Mouse (Mus musculus) midbrain, postnatal 0 days (tissue): ENCODE data around the gene Efhd1. TPM values are rescaled to one million over a fixed set of nuclear protein-coding genes. Genes with fewer than 3 reads are reported as not detected.
A peak's percentile ranks its signal among the peaks of the same experiment; 100 is the strongest.

Experiments
- ATAC-seq: fragments of 200-750 bp; cut with Nextera tagmentation; 2 replicates; pipeline ENCODE4 v1.8.0; 2017; ENCODE audit warnings: moderate number of reproducible peaks, mild to moderate bottlenecking, moderate TSS enrichment, moderate library complexity; ENCODE audit not compliant: low FRiP score
- DNase-seq: peaks from one replicate; pipeline ENCODE4 v3.0.0-alpha.2; 2015; ENCODE audit warnings: low spot score
- H3K27ac ChIP-seq: fragments of 300-500 bp; sonication (generic); 2 replicates; pipeline ENCODE4 v1.5.1; 2014; ENCODE audit warnings: low read depth, mild to moderate bottlenecking, low read length, mixed read lengths
- H3K27me3 ChIP-seq: fragments of 300-500 bp; sonication (generic); 2 replicates; pipeline ENCODE4 v1.6.1; 2014; ENCODE audit warnings: low read length, control low read depth, mixed read lengths; ENCODE audit not compliant: insufficient read depth
- H3K36me3 ChIP-seq: fragments of 300-500 bp; sonication (generic); 2 replicates; pipeline ENCODE4 v1.6.1; 2014; ENCODE audit warnings: low read length, control low read depth, mixed read lengths; ENCODE audit not compliant: insufficient read depth
- H3K4me1 ChIP-seq: fragments of 300-500 bp; sonication (generic); 2 replicates; pipeline ENCODE4 v1.6.1; 2014; ENCODE audit warnings: mild to moderate bottlenecking, control low read depth, antibody characterized with exemption, low read length, mixed read lengths; ENCODE audit not compliant: insufficient read depth
- H3K4me2 ChIP-seq: fragments of 300-500 bp; sonication (generic); 2 replicates; pipeline ENCODE4 v1.6.1; 2014; ENCODE audit warnings: low read depth, mild to moderate bottlenecking, low read length, mixed read lengths; ENCODE audit not compliant: poor library complexity, severe bottlenecking
- H3K4me3 ChIP-seq: fragments of 300-500 bp; sonication (generic); 2 replicates; pipeline ENCODE4 v1.5.1; 2014; ENCODE audit warnings: low read depth, mild to moderate bottlenecking, low read length, moderate library complexity
- H3K9ac ChIP-seq: fragments of 300-500 bp; sonication (generic); replicated peaks from 2 replicates; pipeline ENCODE4 v1.6.1; 2014; ENCODE audit warnings: mild to moderate bottlenecking, low read length, moderate library complexity, mixed read lengths; ENCODE audit not compliant: poor library complexity, severe bottlenecking
- H3K9me3 ChIP-seq: fragments of 300-500 bp; sonication (generic); 2 replicates; pipeline ENCODE4 v1.6.1; 2016; ENCODE audit warnings: low read length, control low read depth
- CTCF ChIP-seq: IDR thresholded peaks from 2 replicates; pipeline ENCODE4 v1.5.1; 2016; ENCODE audit warnings: antibody characterized with exemption, mild to moderate bottlenecking
- WGBS: fragments of 180-500 bp; shearing (Covaris S2); extraction: QIAGEN DNeasy Blood & Tissue Kit; methylation state at CpG from one replicate; pipeline ENCODE4 v1.1.7; 2014; 5-methylcytosine and 5-hydroxymethylcytosine counted together
- polyA plus RNA-seq: library from polyadenylated mRNA; unstranded; fragments of >200 nt; fragmentation: Nextera tagmentation; extraction: Ambion mirVana; gene quantifications from 2 replicates; pipeline ENCODE4 v1.2.1, GENCODE M21; 2015
- total RNA-seq: library from RNA; depleted of rRNA; stranded (reverse); fragments of >200 nt; gene quantifications from 2 replicates; pipeline ENCODE4 v1.2.3, GENCODE M21; 2014

The Efhd1 gene
- total and polyA plus RNA-seq, 2 experiments from 2014 or later = 1.7 to 7.8 TPM

DNA sequence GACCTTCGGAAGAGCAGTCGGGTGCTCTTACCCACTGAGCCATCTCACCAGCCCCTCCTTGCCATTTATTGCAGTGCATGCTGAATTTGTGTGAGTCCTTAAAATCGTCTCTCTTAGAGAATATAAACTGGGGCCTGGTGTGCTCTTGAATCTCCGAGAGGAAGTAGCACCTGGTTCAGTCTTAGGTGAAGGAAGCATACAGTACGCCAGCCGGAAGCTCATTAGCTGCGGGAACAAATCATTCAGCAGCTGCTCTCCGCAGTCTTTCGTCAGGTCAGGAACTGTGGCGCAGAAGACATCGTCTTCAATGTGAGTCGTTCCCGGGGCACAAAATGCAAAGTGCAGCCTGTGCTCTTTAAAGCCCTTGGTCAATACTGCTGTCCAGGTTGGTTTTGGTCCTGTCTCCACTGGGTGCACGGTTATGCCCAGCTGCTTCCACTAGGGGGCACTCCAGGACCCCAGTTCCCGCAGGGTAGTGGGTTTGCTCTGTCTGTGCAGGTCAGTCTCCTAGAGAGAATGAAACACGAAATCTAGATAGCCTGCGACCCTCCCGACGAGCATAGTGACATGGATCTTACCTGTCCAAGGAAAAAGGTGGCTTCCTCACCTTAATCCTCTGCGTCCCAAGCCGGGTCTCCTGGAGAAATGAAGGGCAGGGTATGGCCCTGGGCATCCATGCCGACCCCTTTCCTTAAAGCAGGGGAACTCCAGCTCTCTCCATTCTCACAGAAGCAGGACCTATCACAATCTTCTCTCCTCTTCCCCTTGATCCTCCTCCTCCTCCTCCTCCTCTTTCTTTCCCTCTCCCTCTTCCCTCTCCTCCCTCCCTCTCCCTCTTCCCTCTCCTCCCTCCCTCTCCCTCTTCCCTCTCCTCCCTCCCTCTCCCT, 18.0 kb upstream of the Efhd1 start:
- H3K27ac ChIP-seq = no peak overlapping the region
- H3K9ac ChIP-seq = no peak overlapping the region
- peak; percentile 90 for TF ChIP-seq CTCF
- no peaks in the 10 kb centered on the region for H3K4me1 ChIP-seq
- H3K36me3 ChIP-seq = no peaks in the 10 kb centered on the region
- H3K27me3 ChIP-seq = no peaks in the 10 kb centered on the region
- no peaks in the 10 kb centered on the region for H3K9me3 ChIP-seq
- peak overlapping the region; percentile 0; the same call in 1 of the 2 replicates for H3K4me3 ChIP-seq
- peak overlapping the region; percentile 7 for H3K4me2 ChIP-seq
- ATAC-seq = peak; percentile 83
- 29% methylated on average over 22 of the region's 22 CpGs for WGBS
- peak; percentile 75 for DNase-seq

DNA sequence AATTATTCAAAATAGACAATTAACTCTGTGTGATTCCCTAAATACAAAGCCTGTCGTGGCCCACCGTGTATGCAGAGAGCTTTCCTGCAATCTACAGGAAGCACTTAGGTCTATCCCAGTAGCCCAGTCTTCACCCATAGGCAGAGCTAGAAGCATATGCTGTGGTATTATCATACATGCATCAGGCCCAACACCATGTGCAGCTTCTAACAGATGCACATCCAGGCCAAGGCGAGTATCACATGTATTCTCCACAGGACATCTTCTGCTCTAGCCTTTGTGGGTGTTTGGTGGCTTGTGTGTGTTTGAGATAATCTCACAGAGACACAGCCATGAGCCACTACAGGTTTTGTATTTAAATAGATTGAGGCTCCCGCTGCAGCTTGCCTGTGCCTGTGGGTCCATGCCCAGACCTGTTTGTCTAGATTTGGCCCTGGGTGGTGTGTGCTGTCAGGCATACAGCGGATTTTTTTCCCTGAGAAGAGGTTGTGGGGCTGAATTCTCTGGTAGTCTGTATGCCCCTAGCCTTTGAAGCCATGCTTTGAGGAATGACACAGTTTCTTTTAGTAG, 12.0 kb upstream of the Efhd1 start:
- ATAC-seq = no peak
- WGBS = 46% methylated on average over 5 of the region's 5 CpGs
- Histone ChIP-seq H3K4me3 (no peak overlapping the region), H3K4me1 (no peaks in the 10 kb centered on the region), H3K27me3 (no peaks in the 10 kb centered on the region), H3K4me2 (no peak overlapping the region), H3K9ac (no peak overlapping the region), H3K27ac (no peak overlapping the region), H3K9me3 (no peaks in the 10 kb centered on the region), H3K36me3 (no peaks in the 10 kb centered on the region)
- no peak for DNase-seq
- no peak for TF ChIP-seq CTCF

DNA sequence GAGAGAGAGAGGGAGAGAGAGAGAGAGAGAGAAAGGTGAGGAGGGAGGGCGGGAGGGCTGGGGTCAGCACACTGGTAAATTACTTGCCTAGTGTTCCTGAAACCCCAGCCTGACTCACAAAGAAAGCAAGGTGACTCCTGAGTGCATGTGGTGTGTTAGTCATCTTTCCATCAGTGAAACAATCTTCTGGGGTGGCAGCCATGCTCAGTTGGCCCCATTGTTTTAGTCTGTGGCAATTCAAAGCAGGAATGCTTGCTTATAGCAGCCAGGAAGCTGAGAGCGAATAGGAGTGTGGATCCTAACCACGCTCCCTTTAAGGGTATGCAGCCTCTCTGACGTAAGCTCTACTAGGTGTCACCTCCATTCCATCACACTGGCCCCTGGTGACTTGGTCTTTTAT, 9.0 kb upstream of the Efhd1 start:
- no peak overlapping the region for H3K9ac ChIP-seq
- no peak for ATAC-seq
- TF ChIP-seq CTCF = no peak
- WGBS = 70% methylated on average over 4 of the region's 4 CpGs
- H3K4me3 ChIP-seq = no peak overlapping the region
- no peaks in the 10 kb centered on the region for H3K36me3 ChIP-seq
- H3K9me3 ChIP-seq = no peaks in the 10 kb centered on the region
- no peak for DNase-seq
- H3K4me2 ChIP-seq = no peak overlapping the region
- H3K27me3 ChIP-seq = 0 out of 2 replicates have a peak, but pooled peaks cover 3% of the 10 kb centered on the region
- H3K4me1 ChIP-seq = no peaks in the 10 kb centered on the region
- H3K27ac ChIP-seq = no peak overlapping the region

DNA sequence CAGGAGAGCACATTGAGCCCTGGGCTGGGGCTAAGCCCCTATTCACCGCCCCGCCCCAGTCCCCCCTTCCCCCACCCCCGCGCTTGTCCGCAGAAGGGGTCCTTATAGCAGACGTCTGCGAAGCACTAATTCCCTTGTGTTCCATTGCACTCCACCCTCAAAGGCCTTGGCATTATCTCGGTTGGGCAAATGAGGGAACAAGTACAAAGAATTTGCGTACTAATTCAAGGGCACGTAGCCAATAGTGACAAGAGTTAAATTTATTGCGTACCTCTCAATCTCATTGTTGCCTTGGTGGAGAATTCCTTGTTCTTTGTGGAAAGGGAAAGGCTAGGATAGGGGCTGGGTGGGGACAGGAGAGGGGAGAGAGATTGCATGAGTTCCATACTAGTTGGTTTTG, 6.5 kb upstream of the Efhd1 start:
- no peak overlapping the region for H3K4me2 ChIP-seq
- no peak for DNase-seq
- ATAC-seq = no peak

DNA sequence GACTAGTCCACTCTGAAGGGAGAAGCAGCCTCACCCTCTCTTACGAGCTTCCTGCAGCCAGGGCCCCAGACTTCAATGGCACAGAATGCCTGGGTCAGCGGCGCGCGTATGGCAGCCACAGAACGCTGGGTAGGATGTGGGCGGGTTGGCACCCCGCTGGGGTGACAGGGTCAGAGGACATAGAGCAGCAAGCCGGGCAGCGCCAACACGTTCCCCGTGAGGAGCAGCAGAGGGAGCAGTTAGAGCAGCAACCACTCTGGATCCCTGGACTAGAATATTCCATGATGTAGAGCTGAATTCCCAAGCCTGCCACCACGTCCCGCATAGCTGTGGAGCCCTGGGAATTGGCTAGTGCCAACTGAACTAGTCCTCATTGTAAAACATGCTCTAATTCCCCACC, 5.7 kb upstream of the Efhd1 start:
- WGBS = 16% methylated on average over 14 of the region's 14 CpGs
- TF ChIP-seq CTCF = peak; percentile 46
- Histone ChIP-seq H3K4me3 (no peak overlapping the region), H3K4me2 (no peak overlapping the region), H3K36me3 (no peaks in the 10 kb centered on the region), H3K4me1 (no peaks in the 10 kb centered on the region), H3K9me3 (no peaks in the 10 kb centered on the region), H3K9ac (no peak overlapping the region), H3K27ac (no peak overlapping the region), H3K27me3 (peaks cover 25% of the 10 kb centered on the region)
- ATAC-seq = no peak
- DNase-seq = peak; percentile 50

More for the DNA sequence above, 6.5 kb upstream of the Efhd1 start:
- no peak for TF ChIP-seq CTCF
- H3K27me3 ChIP-seq = peaks cover 20% of the 10 kb centered on the region; the same call in 1 of the 2 replicates
- no peak overlapping the region for H3K27ac ChIP-seq
- H3K36me3 ChIP-seq = no peaks in the 10 kb centered on the region
- no peak overlapping the region for H3K9ac ChIP-seq
- H3K4me1 ChIP-seq = no peaks in the 10 kb centered on the region
- 12% methylated on average over 11 of the region's 11 CpGs for WGBS
- no peaks in the 10 kb centered on the region for H3K9me3 ChIP-seq
- H3K4me3 ChIP-seq = no peak overlapping the region

DNA sequence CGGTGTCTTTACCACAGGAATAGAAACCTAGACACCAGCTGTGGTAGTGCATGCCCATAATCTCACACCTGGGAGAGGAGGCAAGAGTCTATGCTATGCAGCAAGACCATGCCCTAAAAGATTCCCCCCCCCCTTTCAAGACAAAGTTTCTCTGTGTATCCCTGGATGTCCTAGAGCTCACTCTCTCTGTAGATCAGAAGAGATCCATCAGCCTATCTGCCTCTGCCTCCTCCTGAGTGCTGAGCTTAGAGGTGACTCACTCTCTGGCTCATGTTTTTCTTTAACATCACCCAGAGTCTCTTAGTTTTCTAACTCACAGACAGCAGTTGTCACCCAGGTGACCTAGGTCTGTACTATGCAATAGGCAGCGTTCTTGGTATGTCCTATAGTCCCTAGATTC, 4.8 kb upstream of the Efhd1 start:
- Histone ChIP-seq H3K27me3 (peaks cover 31% of the 10 kb centered on the region), H3K27ac (no peak overlapping the region), H3K36me3 (no peaks in the 10 kb centered on the region), H3K4me3 (no peak overlapping the region), H3K9me3 (no peaks in the 10 kb centered on the region), H3K4me1 (peaks cover 4% of the 10 kb centered on the region; the same call in 1 of the 2 replicates), H3K9ac (no peak overlapping the region), H3K4me2 (no peak overlapping the region)
- WGBS = 81% methylated on average over 2 of the region's 2 CpGs
- no peak for ATAC-seq
- no peak for TF ChIP-seq CTCF
- DNase-seq = no peak
